Mouse (Mus musculus): Measurements from ENCODE around the gene Ankrd17.
"Not testable (repeated sequence)": the region's sequence is repeated elsewhere in the genome, so short reads cannot be mapped to it uniquely, and the experiment has no call there.

Gene Ankrd17

DNA sequence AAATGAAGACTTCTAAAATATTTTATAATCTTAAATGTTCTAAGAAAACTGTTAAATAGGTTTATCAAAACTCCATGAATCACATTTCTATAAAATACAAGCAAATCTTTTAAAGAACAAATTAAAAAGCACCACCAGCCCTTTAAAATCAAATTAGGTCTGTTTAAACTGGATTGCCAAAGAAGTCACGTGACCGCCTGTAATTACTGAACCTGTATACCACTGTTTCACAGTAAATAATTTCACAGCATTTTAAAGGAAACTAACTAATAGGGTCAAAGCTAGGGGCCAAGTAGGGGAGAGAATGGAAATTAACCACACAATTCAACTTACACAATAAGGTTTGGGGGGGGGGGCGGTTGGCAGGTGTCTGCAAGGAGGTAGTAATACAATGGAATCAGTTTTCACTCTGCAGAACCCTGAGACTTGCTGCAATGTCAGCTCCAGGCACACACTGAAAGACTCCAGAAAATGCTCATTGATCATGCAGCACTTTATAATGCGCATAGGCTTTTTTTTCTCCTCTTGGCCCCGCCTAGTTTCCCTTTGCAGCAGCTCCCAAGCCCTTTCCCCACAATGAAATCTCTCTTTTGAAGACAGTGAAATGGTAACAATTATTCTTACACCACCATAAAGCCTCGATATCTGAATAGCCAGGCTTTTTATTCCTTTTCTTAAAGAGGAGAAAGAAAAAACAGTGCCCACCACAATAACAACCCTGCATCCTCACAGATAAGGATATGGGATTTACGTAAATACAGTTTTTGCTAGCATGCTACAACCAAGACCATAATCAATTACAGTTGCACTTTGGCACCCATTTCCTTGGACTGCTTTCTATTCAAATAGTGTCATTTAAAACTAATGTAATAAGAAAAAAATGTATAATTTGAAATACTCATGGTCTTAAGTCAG, 27.9 kb downstream of the Ankrd17 start:
- peak; percentile 8 for DNase-seq (ENCODE audit: extremely low spot score)

DNA sequence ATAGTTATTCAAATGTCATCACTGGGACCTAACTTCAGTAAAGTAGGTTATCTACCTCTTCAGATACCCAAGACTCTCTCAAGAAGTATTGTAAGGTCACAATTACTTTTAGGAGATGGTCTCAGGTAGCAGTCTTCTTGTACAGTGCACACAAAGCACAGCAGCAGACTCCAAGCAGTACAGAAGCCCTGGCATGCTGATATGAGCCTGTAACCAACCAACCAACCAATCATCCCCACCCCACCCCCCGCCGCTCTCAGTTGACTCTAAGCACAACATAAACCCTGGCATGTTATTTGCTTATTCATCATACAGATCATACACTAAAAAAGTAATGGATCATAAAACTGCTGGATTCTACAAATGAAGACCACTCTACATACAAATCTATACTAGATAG, 33.9 kb downstream of the Ankrd17 start:
- no peak for DNase-seq (ENCODE audit: extremely low spot score)

DNA sequence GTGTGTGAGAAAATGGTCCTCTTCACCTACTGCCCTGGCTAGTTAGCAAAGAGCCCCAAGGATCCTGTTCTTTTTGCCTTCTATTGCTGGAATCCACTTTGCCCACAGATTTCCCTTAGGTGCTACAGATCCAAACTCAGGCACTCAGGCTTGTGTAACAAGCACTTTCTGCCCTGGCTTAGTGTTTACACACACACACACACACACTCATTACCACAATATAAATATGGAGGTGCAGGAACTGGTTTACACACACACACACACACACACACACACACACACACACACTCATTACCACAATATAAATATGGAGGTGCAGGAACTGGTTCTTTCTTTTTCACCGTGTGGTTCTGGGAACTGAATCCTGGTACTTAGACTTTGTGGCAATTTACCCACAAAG, 35.3 kb downstream of the Ankrd17 start:
- no peak for DNase-seq (ENCODE audit: extremely low spot score)

DNA sequence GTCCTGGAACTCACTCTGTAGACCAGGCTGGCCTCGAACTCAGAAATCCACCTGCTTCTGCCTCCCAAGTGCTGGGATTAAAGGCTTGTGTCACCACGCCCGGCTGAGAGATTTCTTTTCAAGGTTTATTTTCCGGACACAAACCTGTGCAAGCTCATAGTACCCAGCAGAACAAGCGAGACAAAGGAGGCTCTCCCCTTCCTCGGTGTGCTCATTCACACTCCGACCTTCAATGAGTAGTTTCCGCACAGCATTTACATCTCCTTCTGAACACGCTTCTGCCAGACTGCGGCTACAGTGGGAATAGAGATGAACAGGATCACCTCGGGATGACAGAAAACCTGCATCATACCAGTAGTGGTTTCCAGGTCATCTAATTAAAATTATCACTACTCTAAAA, 68.0 kb downstream of the Ankrd17 start:
- DNase-seq (ENCODE audit: extremely low spot score): no peak

DNA sequence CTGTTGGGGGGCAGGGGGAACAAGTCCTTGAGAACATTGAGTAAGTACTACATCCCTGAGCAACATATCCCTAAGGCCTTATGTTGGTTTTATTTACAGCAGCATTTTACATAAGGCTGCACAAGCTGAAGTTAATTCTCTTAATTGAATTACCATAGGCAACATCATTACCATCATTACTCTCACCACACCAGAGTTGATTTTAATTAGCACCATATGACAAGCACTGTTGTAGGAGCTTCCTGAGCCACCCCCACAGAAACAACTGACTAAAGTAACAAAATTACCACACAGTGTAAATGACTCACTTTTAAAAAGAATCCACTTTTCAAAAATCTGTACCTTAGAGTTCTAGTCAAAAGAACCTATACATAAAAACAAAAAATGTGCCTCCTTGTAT, 76.5 kb downstream of the Ankrd17 start:
- no peak for DNase-seq (ENCODE audit: extremely low spot score)

- DNase-seq (ENCODE audit: extremely low spot score): peak; percentile 7
These were observed 79.8 kb downstream of the Ankrd17 start for GRCm38 (mm10) chr5:90286559-90286958.

DNA sequence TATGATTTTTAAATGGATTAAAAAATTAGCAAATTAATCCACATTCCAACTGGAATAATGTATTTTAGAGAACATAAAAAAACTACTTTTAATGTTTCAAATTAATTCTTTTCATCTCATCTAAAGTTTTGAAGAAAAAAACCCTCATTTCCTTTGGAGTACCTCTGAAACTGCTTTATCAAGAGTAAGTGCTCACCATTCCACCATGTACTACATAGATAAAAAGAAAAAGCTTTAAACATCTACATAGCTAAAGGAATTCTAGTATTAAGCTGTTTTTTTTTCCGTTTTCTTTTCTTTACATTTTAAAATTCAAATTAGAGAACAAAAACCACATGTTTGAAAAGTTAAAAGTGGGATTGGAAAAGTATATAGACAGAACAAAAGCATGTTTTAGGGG, 86.3 kb downstream of the Ankrd17 start:
- DNase-seq (ENCODE audit: extremely low spot score): no peak

DNA sequence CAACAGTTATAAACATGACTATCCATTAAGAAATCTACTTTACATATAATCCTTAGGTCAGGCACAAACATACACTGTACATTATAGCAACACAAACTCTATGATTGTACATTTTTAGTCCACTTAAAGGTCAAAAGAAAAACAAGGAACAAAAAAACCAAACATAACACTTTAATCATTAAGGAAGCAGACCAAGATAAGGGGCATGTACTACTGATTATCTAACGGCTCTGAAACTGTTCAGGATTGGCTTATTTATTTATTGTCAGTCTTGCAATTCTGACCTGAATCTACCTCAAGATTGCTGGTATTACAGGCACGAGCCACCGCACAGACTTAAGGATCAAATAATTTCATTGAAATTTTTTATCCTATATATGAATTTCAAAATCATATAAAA, 87.0 kb downstream of the Ankrd17 start:
- DNase-seq (ENCODE audit: extremely low spot score): no peak

DNA sequence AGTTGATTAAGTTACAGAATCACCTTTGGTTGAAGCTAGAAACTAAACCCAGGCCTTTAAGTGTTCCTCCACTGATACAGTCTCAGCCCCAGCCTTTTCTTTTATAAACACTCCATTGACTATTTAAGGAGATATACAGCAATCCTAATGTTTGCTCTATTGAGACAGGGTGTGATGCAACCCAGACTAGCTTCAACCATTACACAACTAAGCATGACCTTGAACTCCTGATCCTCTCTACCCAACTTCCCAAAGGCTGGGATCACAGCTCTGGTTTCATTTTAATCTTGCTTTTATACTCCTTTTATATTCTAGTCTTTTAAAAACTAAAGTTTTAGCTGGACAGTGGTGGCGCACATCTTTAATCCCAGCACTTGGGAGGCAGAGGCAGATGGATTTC, 88.9 kb downstream of the Ankrd17 start:
- no peak for DNase-seq (ENCODE audit: extremely low spot score)

GRCm38 (mm10) chr5:90274806-90275205, 91.6 kb downstream of the Ankrd17 start:
- DNase-seq (ENCODE audit: extremely low spot score): no peak

GRCm38 (mm10) chr5:90262230-90262629, 104.1 kb downstream of the Ankrd17 start:
- not testable (repeated sequence) for DNase-seq (ENCODE audit: extremely low spot score)

DNA sequence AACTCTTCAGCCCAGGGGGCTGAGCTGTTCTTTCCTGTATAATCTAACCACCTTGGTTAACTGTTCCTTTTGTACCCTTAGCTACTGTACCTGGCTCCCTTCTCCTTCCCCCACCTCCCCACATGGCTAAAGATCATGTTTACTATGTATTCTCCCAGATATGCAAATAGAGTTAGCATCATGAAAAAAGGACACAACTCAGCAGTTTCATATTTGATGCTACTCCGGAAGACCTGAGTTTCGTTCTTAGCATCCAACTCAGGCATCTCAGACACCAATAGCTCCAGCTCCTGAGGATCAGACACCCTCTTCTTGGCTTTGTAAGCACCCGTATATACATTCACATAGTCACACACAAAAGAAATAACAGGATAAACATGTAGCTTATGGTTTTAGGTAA, 109.4 kb downstream of the Ankrd17 start:
- no peak for DNase-seq (ENCODE audit: extremely low spot score)

- no peak for DNase-seq (ENCODE audit: extremely low spot score)
These were observed 118.9 kb downstream of the Ankrd17 start for GRCm38 (mm10) chr5:90247503-90247902.

GRCm38 (mm10) chr5:90246987-90247386, 119.4 kb downstream of the Ankrd17 start:
- DNase-seq (ENCODE audit: extremely low spot score): no peak

- no peak for DNase-seq (ENCODE audit: extremely low spot score)
These were observed 119.8 kb downstream of the Ankrd17 start for GRCm38 (mm10) chr5:90246567-90246966.

GRCm38 (mm10) chr5:90245416-90245815, 121.0 kb downstream of the Ankrd17 start:
- no peak for DNase-seq (ENCODE audit: extremely low spot score)

DNA sequence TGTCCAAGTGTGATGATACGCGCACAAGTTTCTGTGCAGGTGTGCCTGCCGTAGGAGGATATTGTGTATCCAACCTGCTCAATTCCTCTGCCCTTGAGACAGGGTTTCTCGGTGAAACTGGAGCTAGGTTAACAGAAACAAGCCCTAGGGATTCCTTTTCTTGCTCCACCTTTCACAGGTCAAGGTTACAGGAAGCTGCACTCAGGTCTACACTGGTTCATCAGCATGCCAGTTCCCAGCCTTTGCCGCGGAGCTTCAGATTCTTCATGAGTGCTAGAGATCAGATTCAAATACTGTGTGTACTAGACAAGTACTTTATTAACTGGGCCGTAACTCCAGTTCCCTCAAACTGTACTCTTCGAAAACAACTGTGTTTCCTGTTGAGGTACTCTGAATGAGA, 131.2 kb downstream of the Ankrd17 start:
- no peak for DNase-seq (ENCODE audit: extremely low spot score)

DNA sequence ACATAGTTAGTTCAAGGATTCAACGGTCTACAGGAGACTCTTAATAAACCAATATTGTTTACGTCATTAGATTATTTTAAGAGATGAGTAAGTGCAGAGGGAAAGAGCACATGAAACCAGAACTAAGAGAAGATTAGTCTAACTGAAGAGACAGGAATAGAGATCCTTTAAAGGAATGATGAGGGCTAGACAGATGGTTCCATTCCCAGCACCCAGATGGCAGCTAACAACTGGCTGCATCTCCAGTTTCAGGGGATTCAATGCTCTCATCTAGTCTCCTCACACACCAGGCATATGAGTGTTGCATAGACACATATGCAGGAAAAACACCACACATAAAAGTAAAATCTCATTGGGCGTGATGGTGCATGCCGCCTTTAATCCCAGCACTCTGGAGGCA, 133.1 kb downstream of the Ankrd17 start:
- DNase-seq (ENCODE audit: extremely low spot score): no peak

GRCm38 (mm10) chr5:90229760-90230159, 136.6 kb downstream of the Ankrd17 start:
- no peak for DNase-seq (ENCODE audit: extremely low spot score)

DNA sequence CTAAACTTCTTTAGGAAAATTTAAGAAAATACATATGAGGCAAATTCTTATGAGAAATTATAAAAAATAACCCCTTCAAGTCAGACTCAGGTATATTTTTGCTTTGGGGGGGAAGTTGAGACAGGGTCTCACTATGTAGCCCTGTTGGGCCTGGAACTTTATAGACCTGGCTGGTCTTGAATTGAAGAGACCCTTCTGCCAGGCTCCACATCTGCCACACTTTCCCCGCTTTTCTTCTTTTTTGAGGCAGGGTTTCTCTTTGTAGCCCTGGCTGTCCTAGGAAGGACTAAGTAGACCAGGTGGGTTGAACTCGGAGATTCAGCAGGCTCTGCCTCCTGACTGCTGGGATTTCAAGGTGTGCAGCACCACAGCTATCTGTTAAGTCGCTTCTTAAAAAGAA, 139.7 kb downstream of the Ankrd17 start:
- no peak for DNase-seq (ENCODE audit: extremely low spot score)

- DNase-seq (ENCODE audit: extremely low spot score): no peak
These were observed 141.6 kb downstream of the Ankrd17 start for GRCm38 (mm10) chr5:90224730-90225129.

- DNase-seq (ENCODE audit: extremely low spot score): peak; percentile 95
These were observed 142.6 kb downstream of the Ankrd17 start, which contains the start of gene Cox18 for GRCm38 (mm10) chr5:90223534-90224381. Gene Cox18, minus strand, starts transcription at chr5:90224001.

DNA sequence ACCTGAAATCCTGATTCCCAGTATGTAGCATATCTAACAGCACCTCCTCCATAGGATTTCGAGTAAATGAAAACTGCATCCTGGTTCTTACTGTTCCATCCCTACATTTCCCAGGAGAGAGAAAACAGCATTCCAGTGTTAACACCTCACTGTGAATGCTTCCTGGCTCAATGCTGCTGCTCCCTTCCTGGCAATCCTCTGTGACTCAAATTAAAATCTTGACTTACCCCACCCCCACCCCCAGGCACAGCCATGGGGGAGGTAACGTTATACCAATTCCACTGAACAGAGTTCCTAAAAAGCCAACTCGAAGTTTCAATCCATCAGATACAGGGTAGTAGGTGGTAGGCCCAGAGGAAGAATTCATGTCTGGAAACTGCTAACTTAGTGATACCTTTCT, 143.4 kb downstream of the Ankrd17 start:
- DNase-seq (ENCODE audit: extremely low spot score): no peak

Data from embryo, embryonic 9.5 days (tissue).